Mouse (Mus musculus) bone marrow, adult 2 months (tissue): ENCODE results near the gene Clptm1. TPM values are rescaled to one million over a fixed set of nuclear protein-coding genes. Genes with fewer than 3 reads are reported as not detected.
A peak's percentile ranks its signal among the peaks of the same experiment; 100 is the strongest.

Source experiments
- H3K27ac ChIP-seq: fragments of 200-500 bp; 2 replicates; pipeline ENCODE4 v1.5.1; 2012; ENCODE audit warnings: low read depth, mild to moderate bottlenecking, control low read depth, inconsistent platforms, low read length; ENCODE audit not compliant: control insufficient read depth, poor library complexity, insufficient read depth
- H3K4me1 ChIP-seq: fragments of 200-500 bp; 2 replicates; pipeline ENCODE4 v1.6.1; 2011; ENCODE audit warnings: low read length; ENCODE audit not compliant: control insufficient read depth, insufficient read depth
- H3K4me3 ChIP-seq: fragments of 200-500 bp; replicated peaks from 2 replicates; pipeline ENCODE3; 2011; ENCODE audit warnings: mild to moderate bottlenecking, low read depth, low read length, control low read depth; ENCODE audit not compliant: control insufficient read depth
- CTCF ChIP-seq: fragments of 200-500 bp; IDR thresholded peaks from 2 replicates; pipeline ENCODE4 v1.5.1; 2011; ENCODE audit warnings: low read length, control low read depth; ENCODE audit not compliant: control insufficient read depth, insufficient read depth
- POLR2A ChIP-seq: fragments of 200-500 bp; IDR thresholded peaks from 2 replicates; pipeline ENCODE4 v1.6.1; 2011; ENCODE audit warnings: low read depth, mild to moderate bottlenecking, control low read depth, low read length, borderline replicate concordance; ENCODE audit not compliant: control insufficient read depth
- WGBS: fragments of 180-500 bp; shearing (Covaris S2); methylation state at CpG from one replicate; pipeline ENCODE4 v1.1.7; 2018; 5-methylcytosine and 5-hydroxymethylcytosine counted together
- polyA plus RNA-seq: library from polyadenylated mRNA; stranded (reverse); fragments of >200 nt; gene quantifications from 2 replicates; pipeline ENCODE4 v1.2.4, GENCODE M21; 2011; ENCODE audit warnings: low replicate concordance; ENCODE audit not compliant: missing spikeins, insufficient read depth, insufficient read length

The Clptm1 gene
- polyA plus RNA-seq, 1 experiment = 31.2 TPM

GRCm38 (mm10) chr7:19633197-19633596 is 31.6 kb downstream of the Clptm1 start:
- no peak overlapping the region for H3K27ac ChIP-seq
- WGBS = 91% methylated on average over 17 of the region's 17 CpGs
- TF ChIP-seq POLR2A (no peak), CTCF (no peak)
- no peak overlapping the region for H3K4me3 ChIP-seq
- H3K4me1 ChIP-seq = peaks cover 3% of the 10 kb centered on the region; the same call in 1 of the 2 replicates

GRCm38 (mm10) chr7:19632720-19633119 is 32.1 kb downstream of the Clptm1 start:
- no peak overlapping the region for H3K27ac ChIP-seq
- peaks cover 3% of the 10 kb centered on the region; the same call in 1 of the 2 replicates for H3K4me1 ChIP-seq
- TF ChIP-seq POLR2A = no peak
- TF ChIP-seq CTCF = no peak
- no peak overlapping the region for H3K4me3 ChIP-seq

GRCm38 (mm10) chr7:19632275-19632674 is 32.6 kb downstream of the Clptm1 start:
- Histone ChIP-seq H3K27ac (no peak overlapping the region), H3K4me1 (peaks cover 3% of the 10 kb centered on the region; the same call in 1 of the 2 replicates), H3K4me3 (no peak overlapping the region)
- TF ChIP-seq CTCF = no peak
- no peak for TF ChIP-seq POLR2A

- TF ChIP-seq POLR2A = no peak; the same call in 1 of the 2 replicates
- no peak for TF ChIP-seq CTCF
- Histone ChIP-seq H3K4me1 (peaks cover 3% of the 10 kb centered on the region; the same call in 1 of the 2 replicates), H3K27ac (peak within 1 kb of the TSS; percentile 97), H3K4me3 (peak within 1 kb of the TSS; percentile 85)
- under 1% methylated on average over 35 of the region's 41 CpGs for WGBS
Measured at GRCm38 (mm10) chr7:19629361-19629734, 35.5 kb downstream of the Clptm1 start, which contains the start of gene Relb. Gene Relb (minus strand): TSS chr7:19629438.

GRCm38 (mm10) chr7:19628536-19629360 is 36.1 kb downstream of the Clptm1 start:
- Histone ChIP-seq H3K4me1 (peaks cover 3% of the 10 kb centered on the region; the same call in 1 of the 2 replicates), H3K27ac (peak overlapping the region; percentile 97), H3K4me3 (peak overlapping the region; percentile 85)
- 1% methylated on average over 57 of the region's 57 CpGs for WGBS
- TF ChIP-seq CTCF (no peak), POLR2A (0 out of 2 replicates have a peak, but pooled peaks have one; percentile 29)

GRCm38 (mm10) chr7:19628192-19628535 is 36.7 kb downstream of the Clptm1 start:
- WGBS = 5% methylated on average over 17 of the region's 17 CpGs

GRCm38 (mm10) chr7:19627721-19628120 is 37.1 kb downstream of the Clptm1 start:
- 67% methylated on average over 3 of the region's 3 CpGs for WGBS
- TF ChIP-seq CTCF (no peak), POLR2A (no peak)
- peak overlapping the region; percentile 17; the same call in 1 of the 2 replicates for H3K27ac ChIP-seq
- peaks cover 3% of the 10 kb centered on the region; the same call in 1 of the 2 replicates for H3K4me1 ChIP-seq
- no peak overlapping the region for H3K4me3 ChIP-seq

More at GRCm38 (mm10) chr7:19628192-19628535, 36.7 kb downstream of the Clptm1 start:
- no peak for TF ChIP-seq POLR2A
- no peak for TF ChIP-seq CTCF
- Histone ChIP-seq H3K27ac (peak overlapping the region; percentile 17), H3K4me3 (peak overlapping the region; percentile 52), H3K4me1 (peaks cover 3% of the 10 kb centered on the region; the same call in 1 of the 2 replicates)

- TF ChIP-seq POLR2A (no peak), CTCF (no peak)
- Histone ChIP-seq H3K27ac (no peak overlapping the region), H3K4me1 (no peaks in the 10 kb centered on the region), H3K4me3 (no peak overlapping the region)
- WGBS = 78% methylated on average over 2 of the region's 2 CpGs
Measured at GRCm38 (mm10) chr7:19623433-19623832, 41.4 kb downstream of the Clptm1 start.
